Comparison of ENCODE assay signal across 27 mouse cellular contexts in the genomic region with DNA sequence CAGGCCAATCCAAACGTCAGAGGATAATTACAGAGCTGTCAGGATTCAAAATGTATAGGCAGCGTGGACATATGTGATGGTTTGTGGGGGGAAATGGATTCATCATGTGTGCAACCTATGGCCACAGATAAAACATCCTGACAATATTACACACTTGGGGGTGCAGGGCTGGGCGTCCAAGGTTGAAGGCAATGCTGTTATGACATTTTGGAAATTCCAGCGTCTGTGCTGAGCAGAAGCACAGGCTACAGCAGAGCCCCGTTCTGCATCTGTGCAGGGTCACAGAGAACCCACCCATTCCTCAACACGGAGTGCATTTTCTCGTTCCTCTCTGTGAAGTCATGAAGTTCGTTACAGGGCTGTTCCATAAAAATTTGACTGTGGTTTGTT. TPM values are rescaled to one million over a fixed set of nuclear protein-coding genes. Genes with fewer than 3 reads are reported as not detected.
A peak's percentile ranks its signal among the peaks of the same experiment; 100 is the strongest.
DNase-seq lines count a peak whose midpoint lies in the region; ATAC-seq and TF ChIP-seq lines count a peak whose summit lies in the region.
"Had no signal": no experiment of that assay in that cellular context is flagged by ENCODE, and none has a peak within 500 bp of the region (broad histone marks: within the 10 kb centered on the region; RNA-seq: fewer than 3 reads in every experiment).

No protein-coding gene starts in this region.

- no peak for TF ChIP-seq CTCF in ES-Bruce4 (IDR thresholded peaks at IDR 0.05; ENCODE audit: low read depth, low read length)

- 33% methylated on average over 8 of the region's 8 CpGs for WGBS in limb, embryonic 11.5 days
- WGBS in limb, embryonic 10.5 days: 44% methylated on average over 8 of the region's 8 CpGs
- 21% methylated on average over 8 of the region's 8 CpGs for WGBS in embryonic facial prominence, embryonic 12.5 days
- WGBS in limb, embryonic 14.5 days: 11% methylated on average over 8 of the region's 8 CpGs

- no peak overlapping the region for H3K4me2 ChIP-seq in limb, embryonic 11.5 days (ENCODE audit: low read depth, severe bottlenecking)
- H3K4me2 ChIP-seq in embryonic facial prominence, embryonic 12.5 days (replicated peaks): no peak overlapping the region
- no peak overlapping the region for H3K4me2 ChIP-seq in limb, embryonic 14.5 days (replicated peaks; ENCODE audit: low read depth, low read length, severe bottlenecking)
- H3K4me2 ChIP-seq: heart, embryonic 13.5 days; hindbrain, embryonic 12.5 days; liver, embryonic 11.5 days had no signal

- ATAC-seq in limb, embryonic 11.5 days (ENCODE audit: insufficient number of reproducible peaks, low FRiP score, low TSS enrichment, low read depth): peak; percentile 53; the same call in 1 of the 2 replicates
- peak; percentile 81; the same call in 1 of the 2 replicates for ATAC-seq in embryonic facial prominence, embryonic 12.5 days (ENCODE audit: insufficient number of reproducible peaks, insufficient read depth, low FRiP score, low TSS enrichment)
- no peak; the same call in none of the 2 replicates for ATAC-seq in limb, embryonic 14.5 days (ENCODE audit: low FRiP score, low read depth)
- ATAC-seq: activated CD4-positive, CD25-positive, alpha-beta regulatory T cell, adult 4 months; forebrain, embryonic 16.5 days had no signal

- no peak for TF ChIP-seq POLR2A in ES-Bruce4 (IDR thresholded peaks at IDR 0.05; ENCODE audit: insufficient read depth, low read length)
- TF ChIP-seq POLR2A in limb, embryonic 14.5 days (IDR thresholded peaks at IDR 0.05; ENCODE audit: borderline replicate concordance, extremely low read depth, insufficient read depth, insufficient read length): no peak

- no peak for TF ChIP-seq EP300 in ES-Bruce4 (IDR thresholded peaks at IDR 0.05; ENCODE audit: insufficient read depth, low read depth, low read length)

- H3K27me3 ChIP-seq in limb, embryonic 11.5 days (ENCODE audit: control insufficient read depth, insufficient read depth, low read length): no peaks in the 10 kb centered on the region
- no peaks in the 10 kb centered on the region for H3K27me3 ChIP-seq in limb, embryonic 10.5 days (ENCODE audit: low read depth, poor library complexity, severe bottlenecking)
- H3K27me3 ChIP-seq in ES-Bruce4 (ENCODE audit: control insufficient read depth, insufficient read depth, low read length, poor library complexity, severe bottlenecking): no peaks in the 10 kb centered on the region
- H3K27me3 ChIP-seq in embryonic facial prominence, embryonic 12.5 days: no peaks in the 10 kb centered on the region
- H3K27me3 ChIP-seq in limb, embryonic 14.5 days (ENCODE audit: control insufficient read depth, insufficient read depth, low read length): no peaks in the 10 kb centered on the region
- H3K27me3 ChIP-seq: CH12.LX; heart, embryonic 13.5 days; hindbrain, embryonic 12.5 days had no signal

- no peak overlapping the region for H3K4me3 ChIP-seq in limb, embryonic 11.5 days (ENCODE audit: low read depth, low read length)
- no peak overlapping the region for H3K4me3 ChIP-seq in limb, embryonic 10.5 days
- H3K4me3 ChIP-seq in ES-Bruce4 (ENCODE audit: low read depth, low read length): no peak overlapping the region
- H3K4me3 ChIP-seq in embryonic facial prominence, embryonic 12.5 days: no peak overlapping the region
- H3K4me3 ChIP-seq in limb, embryonic 14.5 days (replicated peaks; ENCODE audit: low read length): no peak overlapping the region
- H3K4me3 ChIP-seq: heart, adult 2 months; heart, embryonic 13.5 days; hindbrain, embryonic 12.5 days; layer of hippocampus, adult 2 months had no signal

- H3K9me3 ChIP-seq in limb, embryonic 11.5 days (ENCODE audit: control insufficient read depth, low read length): no peaks in the 10 kb centered on the region
- no peaks in the 10 kb centered on the region for H3K9me3 ChIP-seq in limb, embryonic 10.5 days (replicated peaks)
- no peaks in the 10 kb centered on the region for H3K9me3 ChIP-seq in ES-Bruce4 (replicated peaks; ENCODE audit: control insufficient read depth, insufficient read depth, low read length, poor library complexity, severe bottlenecking)
- H3K9me3 ChIP-seq in embryonic facial prominence, embryonic 12.5 days: no peaks in the 10 kb centered on the region
- no peaks in the 10 kb centered on the region for H3K9me3 ChIP-seq in limb, embryonic 14.5 days (ENCODE audit: control insufficient read depth, low read length)
- H3K9me3 ChIP-seq: heart, embryonic 13.5 days; hindbrain, embryonic 12.5 days had no signal

- H3K27ac ChIP-seq in limb, embryonic 11.5 days (replicated peaks; ENCODE audit: low read depth, low read length): no peak overlapping the region
- H3K27ac ChIP-seq in limb, embryonic 10.5 days: no peak overlapping the region; the same call in 1 of the 2 replicates
- H3K27ac ChIP-seq in ES-Bruce4 (ENCODE audit: insufficient read depth, low read length): peak overlapping the region; percentile 18; the same call in 1 of the 2 replicates
- H3K27ac ChIP-seq in embryonic facial prominence, embryonic 12.5 days: peak overlapping the region; percentile 36; the same call in 1 of the 2 replicates
- H3K27ac ChIP-seq in limb, embryonic 14.5 days (replicated peaks; ENCODE audit: low read depth, low read length): no peak overlapping the region; the same call in 1 of the 2 replicates
- H3K27ac ChIP-seq: heart, adult 2 months; heart, embryonic 13.5 days; hindbrain, embryonic 12.5 days; layer of hippocampus, adult 2 months had no signal

- no peaks in the 10 kb centered on the region for H3K36me3 ChIP-seq in limb, embryonic 11.5 days (ENCODE audit: control insufficient read depth, insufficient read depth, low read length)
- no peaks in the 10 kb centered on the region for H3K36me3 ChIP-seq in limb, embryonic 10.5 days
- H3K36me3 ChIP-seq in ES-Bruce4 (ENCODE audit: control insufficient read depth, insufficient read depth, low read length, poor library complexity, severe bottlenecking): no peaks in the 10 kb centered on the region
- no peaks in the 10 kb centered on the region for H3K36me3 ChIP-seq in embryonic facial prominence, embryonic 12.5 days
- H3K36me3 ChIP-seq in limb, embryonic 14.5 days (ENCODE audit: control insufficient read depth, insufficient read depth, low read length): no peaks in the 10 kb centered on the region
- H3K36me3 ChIP-seq: heart, embryonic 13.5 days; hindbrain, embryonic 12.5 days had no signal

- no peak overlapping the region for H3K9ac ChIP-seq in limb, embryonic 11.5 days (ENCODE audit: low read length)
- H3K9ac ChIP-seq in ES-Bruce4 (ENCODE audit: low read depth, poor library complexity, severe bottlenecking): no peak overlapping the region
- no peak overlapping the region for H3K9ac ChIP-seq in embryonic facial prominence, embryonic 12.5 days
- no peak overlapping the region for H3K9ac ChIP-seq in limb, embryonic 14.5 days (ENCODE audit: low read depth, low read length, severe bottlenecking)
- H3K9ac ChIP-seq: heart, embryonic 13.5 days; hindbrain, embryonic 12.5 days had no signal

- DNase-seq in limb, embryonic 11.5 days (ENCODE audit: low spot score): no peak
- no peak for DNase-seq in limb, embryonic 10.5 days (ENCODE audit: low spot score)
- DNase-seq in limb, embryonic 14.5 days (ENCODE audit: low spot score): peak; percentile 34
- DNase-seq in left cerebral cortex, adult 18-20 months (ENCODE audit: low spot score in 2 of 2): no peak
- DNase-seq in kidney, adult 9 months: no peak
- DNase-seq in kidney, adult 8-10 months: no peak
- DNase-seq: adrenal gland, postnatal 10 days; B cell, adult 2 months; cerebellum, adult 2 months; cerebellum, postnatal 36 days; gastrocnemius, postnatal 14 days; heart, adult 2 months; heart, postnatal 14 days; kidney, adult 2 months; kidney, postnatal 14 days; lung, adult 18-20 months; lung, postnatal 36 days; thymus, postnatal 14 days had no signal

- H3K4me1 ChIP-seq in limb, embryonic 11.5 days (ENCODE audit: control insufficient read depth, insufficient read depth, low read length): peaks cover 7% of the 10 kb centered on the region
- peaks cover 29% of the 10 kb centered on the region for H3K4me1 ChIP-seq in limb, embryonic 10.5 days
- H3K4me1 ChIP-seq in ES-Bruce4 (ENCODE audit: control insufficient read depth, insufficient read depth, low read length): peaks cover 5% of the 10 kb centered on the region
- peaks cover 32% of the 10 kb centered on the region; the same call in 1 of the 2 replicates for H3K4me1 ChIP-seq in embryonic facial prominence, embryonic 12.5 days
- H3K4me1 ChIP-seq in limb, embryonic 14.5 days (ENCODE audit: control insufficient read depth, insufficient read depth, low read length): peaks cover 24% of the 10 kb centered on the region

RNA-seq across cellular contexts. Expression of a gene that starts 25.0 kb away (rescaled TPM):
- 166 and 173 TPM in 2 replicates for polyA plus RNA-seq in limb, embryonic 11.5 days (2014; fragmentation: Nextera tagmentation; extraction: Ambion mirVana)
- polyA plus RNA-seq in limb, embryonic 10.5 days (2016; fragmentation: Nextera tagmentation; extraction: Ambion mirVana): 138 and 152 TPM in 2 replicates
- 181 and 185 TPM in 2 replicates for polyA plus RNA-seq in ES-Bruce4 (2011; ENCODE audit: insufficient read depth, insufficient read length, low read depth, missing spikeins)
- polyA plus RNA-seq in embryonic facial prominence, embryonic 12.5 days (2016; fragmentation: Nextera tagmentation; extraction: Ambion mirVana): 163 and 167 TPM in 2 replicates
- 101 and 111 TPM in 2 replicates for polyA plus RNA-seq in limb, embryonic 14.5 days (2012; rRNA removed)
- polyA plus RNA-seq in limb, embryonic 14.5 days (2014; fragmentation: Nextera tagmentation; extraction: Ambion mirVana): 157 and 159 TPM in 2 replicates
- total RNA-seq in left cerebral cortex, adult 18-20 months (2021): 10 to 100 TPM; 60.4 to 65.1 TPM

Comparison
In these comparisons a context has a peak if more than half of its experiments do, and no peak if none do; other contexts are left out.
1. H3K27ac ChIP-seq: peak in ES-Bruce4 (single experiment) and embryonic facial prominence, embryonic 12.5 days (single experiment); none in limb, embryonic 11.5 days (single experiment), limb, embryonic 10.5 days (single experiment) and limb, embryonic 14.5 days (single experiment).